8 mouse cellular contexts compared by ENCODE assay signal in the genomic region with DNA sequence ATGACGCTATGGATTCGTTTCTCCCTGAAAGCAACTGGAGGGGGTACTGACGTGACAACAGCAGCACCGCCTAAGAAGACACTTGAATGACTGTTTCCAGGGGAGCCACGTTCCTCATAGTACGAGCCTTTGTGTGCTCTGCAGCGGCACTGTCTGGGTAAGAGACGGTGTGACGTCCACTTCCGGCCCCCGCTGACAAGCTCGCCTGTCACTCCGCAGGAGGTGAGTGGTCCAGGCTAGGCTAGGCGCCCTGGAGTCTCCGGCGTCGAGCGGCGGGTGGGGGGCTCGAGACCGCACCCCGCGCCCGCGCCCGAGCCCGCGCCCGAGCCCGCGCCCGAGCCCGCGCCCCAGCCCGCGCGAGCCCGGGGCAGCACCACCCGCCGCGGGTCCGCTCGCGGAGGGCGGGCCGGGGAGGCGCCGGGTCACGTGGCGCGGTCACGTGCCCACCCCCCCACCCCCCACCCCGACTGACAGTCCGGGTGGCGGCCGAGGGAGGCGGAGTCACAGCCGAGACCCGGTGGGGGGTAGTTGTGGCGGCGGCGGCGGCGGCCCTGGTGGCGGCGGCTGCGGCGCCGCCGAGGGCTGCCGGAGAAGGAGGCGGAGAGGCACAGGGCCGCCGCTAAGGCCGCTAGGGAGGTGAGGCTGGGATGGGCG. TPM values are rescaled to one million over a fixed set of nuclear protein-coding genes. Genes with fewer than 3 reads are reported as not detected.
DNase-seq lines count a peak whose midpoint lies in the region; ATAC-seq and TF ChIP-seq lines count a peak whose summit lies in the region.

A gene (plus strand): TSS at position 77 of the 654 bp plus-strand sequence.

- H3K4me2 ChIP-seq in heart, embryonic 11.5 days = peak within 1 kb of the TSS; percentile 93
- peak within 1 kb of the TSS; percentile 80 for H3K4me2 ChIP-seq in kidney, embryonic 15.5 days
- H3K4me2 ChIP-seq in limb, embryonic 15.5 days = peak within 1 kb of the TSS; percentile 67
- H3K4me2 ChIP-seq in midbrain, postnatal 0 days (ENCODE audit: low read depth, low read length, poor library complexity, severe bottlenecking) = peak within 1 kb of the TSS; percentile 76

- peaks cover 45% of the 10 kb centered on the region for H3K79me3 ChIP-seq in C2C12 (ENCODE audit: low read depth)

- no peaks in the 10 kb centered on the region for H3K27me3 ChIP-seq in C2C12 (ENCODE audit: control insufficient read depth, insufficient read depth, insufficient read length)
- peaks cover 3% of the 10 kb centered on the region; the same call in 1 of the 2 replicates for H3K27me3 ChIP-seq in heart, embryonic 11.5 days (ENCODE audit: control insufficient read depth, insufficient read depth, low read length)
- H3K27me3 ChIP-seq in kidney, embryonic 15.5 days = peaks cover 10% of the 10 kb centered on the region; the same call in 1 of the 2 replicates
- no peaks in the 10 kb centered on the region for H3K27me3 ChIP-seq in limb, embryonic 15.5 days
- 0 out of 2 replicates have a peak, but pooled peaks cover 4% of the 10 kb centered on the region for H3K27me3 ChIP-seq in midbrain, postnatal 0 days (ENCODE audit: insufficient read depth, low read length)

- peak; percentile 98 for DNase-seq in brain, embryonic 14.5 days (ENCODE audit: low read depth)
- peak; percentile 95 for DNase-seq in midbrain, postnatal 0 days (ENCODE audit: low spot score)
- DNase-seq in spleen, postnatal 10 days (ENCODE audit: low spot score in 2 of 2) = peak; percentile 64 to 81

- H3K36me3 ChIP-seq in C2C12 (ENCODE audit: control insufficient read depth, insufficient read depth) = peaks cover 26% of the 10 kb centered on the region
- no peaks in the 10 kb centered on the region for H3K36me3 ChIP-seq in heart, embryonic 11.5 days (ENCODE audit: control insufficient read depth, insufficient read depth, low read length)
- peaks cover 9% of the 10 kb centered on the region; the same call in 1 of the 2 replicates for H3K36me3 ChIP-seq in kidney, embryonic 15.5 days
- 0 out of 2 replicates have a peak, but pooled peaks cover 9% of the 10 kb centered on the region for H3K36me3 ChIP-seq in limb, embryonic 15.5 days
- no peaks in the 10 kb centered on the region for H3K36me3 ChIP-seq in midbrain, postnatal 0 days (ENCODE audit: insufficient read depth, low read length)

- no peaks in the 10 kb centered on the region for H3K9me3 ChIP-seq in heart, embryonic 11.5 days (replicated peaks; ENCODE audit: control insufficient read depth, low read length)
- no peaks in the 10 kb centered on the region for H3K9me3 ChIP-seq in kidney, embryonic 15.5 days (replicated peaks)
- no peaks in the 10 kb centered on the region for H3K9me3 ChIP-seq in limb, embryonic 15.5 days
- no peaks in the 10 kb centered on the region for H3K9me3 ChIP-seq in midbrain, postnatal 0 days (ENCODE audit: low read length)

- H3K79me2 ChIP-seq in C2C12 (ENCODE audit: control insufficient read depth, insufficient read depth) = peaks cover 47% of the 10 kb centered on the region

- H3K9ac ChIP-seq in heart, embryonic 11.5 days (ENCODE audit: low read depth, low read length) = peak within 1 kb of the TSS; percentile 92
- peak within 1 kb of the TSS; percentile 93 for H3K9ac ChIP-seq in kidney, embryonic 15.5 days
- H3K9ac ChIP-seq in limb, embryonic 15.5 days = peak within 1 kb of the TSS; percentile 94
- peak within 1 kb of the TSS; percentile 98 for H3K9ac ChIP-seq in midbrain, postnatal 0 days (replicated peaks; ENCODE audit: low read length, poor library complexity, severe bottlenecking)

- TF ChIP-seq POLR2A in brain, embryonic 14.5 days (IDR thresholded peaks at IDR 0.05; ENCODE audit: borderline replicate concordance, extremely low read depth, insufficient read depth, insufficient read length, poor library complexity, severe bottlenecking) = peak; percentile 78

- peak within 1 kb of the TSS; percentile 87 for H3K27ac ChIP-seq in heart, embryonic 11.5 days (ENCODE audit: low read depth, low read length)
- H3K27ac ChIP-seq in kidney, embryonic 15.5 days = peak within 1 kb of the TSS; percentile 94
- H3K27ac ChIP-seq in limb, embryonic 15.5 days = peak within 1 kb of the TSS; percentile 95
- H3K27ac ChIP-seq in midbrain, postnatal 0 days (ENCODE audit: low read depth, low read length) = peak within 1 kb of the TSS; percentile 99

- TF ChIP-seq CTCF in C2C12 (IDR thresholded peaks at IDR 0.05; ENCODE audit: control insufficient read depth, insufficient read depth, insufficient read length) = no peak
- no peak for TF ChIP-seq CTCF in brain, embryonic 14.5 days (IDR thresholded peaks at IDR 0.05; ENCODE audit: borderline replicate concordance, extremely low read depth, insufficient read depth, insufficient read length)
- no peak for TF ChIP-seq CTCF in midbrain, postnatal 0 days (IDR thresholded peaks at IDR 0.05)

- peaks cover 13% of the 10 kb centered on the region for H3K4me1 ChIP-seq in heart, embryonic 11.5 days (ENCODE audit: control insufficient read depth, insufficient read depth, low read length)
- H3K4me1 ChIP-seq in kidney, embryonic 15.5 days = peaks cover 20% of the 10 kb centered on the region
- H3K4me1 ChIP-seq in limb, embryonic 15.5 days = peaks cover 18% of the 10 kb centered on the region
- 0 out of 2 replicates have a peak, but pooled peaks cover 4% of the 10 kb centered on the region for H3K4me1 ChIP-seq in midbrain, postnatal 0 days (ENCODE audit: insufficient read depth, low read length)

- peak; percentile 65 for ATAC-seq in erythroblast, adult 5-6 weeks (replicated peaks; ENCODE audit: low FRiP score, poor library complexity, severe bottlenecking)
- ATAC-seq in heart, embryonic 11.5 days (replicated peaks; ENCODE audit: insufficient number of reproducible peaks, low FRiP score, low TSS enrichment) = peak; percentile 97
- ATAC-seq in kidney, embryonic 15.5 days (replicated peaks; ENCODE audit: low FRiP score) = peak; percentile 97
- peak; percentile 93 for ATAC-seq in limb, embryonic 15.5 days (ENCODE audit: insufficient number of reproducible peaks, low FRiP score, low TSS enrichment, low read depth)
- peak; percentile 98 for ATAC-seq in midbrain, postnatal 0 days (ENCODE audit: low FRiP score)

- peak within 1 kb of the TSS; percentile 98 for H3ac ChIP-seq in C2C12 (ENCODE audit: control insufficient read depth, insufficient read length, low read depth)

- peak within 1 kb of the TSS; percentile 85 for H3K4me3 ChIP-seq in C2C12 (ENCODE audit: insufficient read depth, poor library complexity, severe bottlenecking)
- H3K4me3 ChIP-seq in heart, embryonic 11.5 days (ENCODE audit: low read depth, low read length) = peak within 1 kb of the TSS; percentile 73
- H3K4me3 ChIP-seq in kidney, embryonic 15.5 days (replicated peaks) = peak within 1 kb of the TSS; percentile 94
- H3K4me3 ChIP-seq in limb, embryonic 15.5 days = peak within 1 kb of the TSS; percentile 91
- peak within 1 kb of the TSS; percentile 84 for H3K4me3 ChIP-seq in midbrain, postnatal 0 days (ENCODE audit: low read depth, low read length)

- 2% methylated on average over 19 of the region's 76 CpGs for WGBS in heart, embryonic 11.5 days (ENCODE audit: insufficient replicate concordance)
- WGBS in kidney, embryonic 15.5 days = under 1% methylated on average over 48 of the region's 76 CpGs
- WGBS in limb, embryonic 15.5 days = under 1% methylated on average over 50 of the region's 76 CpGs
- WGBS in midbrain, postnatal 0 days = 0% methylated on average over 32 of the region's 76 CpGs

TF ChIP-seq in C2C12, 6 proteins besides CTCF, POLR2A, EP300 and RAD21:
- TF ChIP-seq FOSL1 (IDR thresholded peaks at IDR 0.05; ENCODE audit: insufficient read depth, low read length, poor library complexity, severe bottlenecking) = no peak
- TF ChIP-seq MYOG (IDR thresholded peaks at IDR 0.05; ENCODE audit: control insufficient read depth, extremely low read depth, insufficient read length) = no peak

RNA-seq across cellular contexts. Expression of the gene that starts here (rescaled TPM):
- polyA plus RNA-seq in C2C12 (2012; fragmentation: generic; extraction: Trizol) = 58.1 TPM
- 140 and 178 TPM in 2 replicates for polyA plus RNA-seq in brain, embryonic 14.5 days (2012; rRNA removed)
- total RNA-seq in erythroblast, adult 5-6 weeks (2015; ENCODE audit: low replicate concordance) = 0.77 and 4.4 TPM in 2 replicates
- total RNA-seq in erythroblast, adult 5-6 weeks (2017; ENCODE audit: low replicate concordance) = 3.9 and 4.3 TPM in 2 replicates
- polyA plus RNA-seq in heart, embryonic 11.5 days (2014; fragmentation: Nextera tagmentation; extraction: Ambion mirVana) = 63.3 and 79.0 TPM in 2 replicates
- polyA plus RNA-seq in kidney, embryonic 15.5 days (2015; fragmentation: Nextera tagmentation; extraction: Ambion mirVana) = 74.3 and 75.0 TPM in 2 replicates
- polyA plus RNA-seq in limb, embryonic 15.5 days (2015; fragmentation: Nextera tagmentation; extraction: Ambion mirVana) = 81.4 and 84.0 TPM in 2 replicates
- total RNA-seq in midbrain, postnatal 0 days (2014; rRNA removed) = 268 and 400 TPM in 2 replicates
- polyA plus RNA-seq in midbrain, postnatal 0 days (2015; fragmentation: Nextera tagmentation; extraction: Ambion mirVana) = 74.3 and 87.9 TPM in 2 replicates

Comparison
In these comparisons a context has a peak if more than half of its experiments do, and no peak if none do; other contexts are left out.
1. Peak in every context shown above with its lines: DNase-seq, ATAC-seq, H3K4me3 ChIP-seq and H3K27ac ChIP-seq.
2. RNA of the gene that starts here (total RNA-seq): 268 to 400 TPM in midbrain, postnatal 0 days; 0.77 to 4.4 TPM in erythroblast, adult 5-6 weeks; every median in the first group is over 10 times any median in the second.